Mouse (Mus musculus): ENCODE measurements at regions not wholly inside any gene's neighbourhood (a gene's known extent, or its start where the extent isn't known, plus 50 kb on each side); places are given as distances from the start of the nearest gene placed in this dataset.

- DNase-seq (ENCODE audit: low read depth), result no peak
Observed at GRCm38 (mm10) chr2:169237321-169237720, 281.9 kb upstream of the Zfp64 start.

- DNase-seq (ENCODE audit: low read depth), result no peak
Observed at GRCm38 (mm10) chr2:169234368-169235070, 279.1 kb upstream of the Zfp64 start.

GRCm38 (mm10) chr2:169233151-169234123, 278.1 kb upstream of the Zfp64 start:
- no peak for DNase-seq (ENCODE audit: low read depth)

- DNase-seq (ENCODE audit: low read depth), result no peak
Observed at GRCm38 (mm10) chr2:169222264-169222663, 266.9 kb upstream of the Zfp64 start.

- DNase-seq (ENCODE audit: low read depth), result no peak
Observed at GRCm38 (mm10) chr2:169221141-169221540, 265.8 kb upstream of the Zfp64 start.

- DNase-seq (ENCODE audit: low read depth), result no peak
Observed at GRCm38 (mm10) chr2:169215546-169216043, 260.2 kb upstream of the Zfp64 start.

DNA sequence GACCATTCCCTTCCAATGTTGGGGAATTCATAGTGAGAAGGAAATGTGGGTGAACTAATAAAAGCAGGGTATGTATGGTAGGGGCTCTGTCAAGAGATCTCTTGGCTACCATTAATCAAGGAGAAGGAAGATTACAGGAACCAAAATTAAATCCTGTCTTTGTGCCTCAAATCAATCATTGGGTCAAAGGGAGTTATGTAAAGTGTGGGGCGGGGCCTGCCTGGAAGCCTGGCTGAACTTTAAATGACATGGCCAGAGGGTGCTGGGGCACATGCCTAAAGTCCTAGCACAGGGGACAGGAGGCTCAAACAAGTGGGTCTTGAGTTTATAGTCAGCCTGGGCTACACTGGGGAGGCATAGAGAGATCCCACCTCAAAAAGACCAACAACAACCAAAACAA, 259.0 kb upstream of the Zfp64 start:
- no peak for DNase-seq (ENCODE audit: low read depth)

DNA sequence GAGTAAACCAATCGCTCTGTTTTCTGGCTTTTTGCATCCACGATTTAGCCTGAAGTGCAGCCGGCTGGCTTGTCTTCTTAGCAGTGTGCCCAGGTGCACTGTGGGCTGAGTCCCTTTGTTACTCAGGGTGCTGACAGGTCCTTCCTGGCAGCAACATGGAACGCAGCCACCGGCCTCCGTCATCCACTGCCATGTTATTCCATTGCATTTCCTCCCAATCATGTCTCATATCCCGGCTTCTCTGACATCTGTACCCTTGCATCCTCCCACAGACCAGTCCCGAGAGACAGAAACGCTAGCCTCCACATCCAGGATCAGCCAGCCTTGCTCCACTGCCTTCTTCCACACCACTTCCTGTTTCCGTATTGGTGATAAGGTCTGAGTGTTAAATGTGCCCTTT, 257.9 kb upstream of the Zfp64 start:
- DNase-seq (ENCODE audit: low read depth), result no peak

DNA sequence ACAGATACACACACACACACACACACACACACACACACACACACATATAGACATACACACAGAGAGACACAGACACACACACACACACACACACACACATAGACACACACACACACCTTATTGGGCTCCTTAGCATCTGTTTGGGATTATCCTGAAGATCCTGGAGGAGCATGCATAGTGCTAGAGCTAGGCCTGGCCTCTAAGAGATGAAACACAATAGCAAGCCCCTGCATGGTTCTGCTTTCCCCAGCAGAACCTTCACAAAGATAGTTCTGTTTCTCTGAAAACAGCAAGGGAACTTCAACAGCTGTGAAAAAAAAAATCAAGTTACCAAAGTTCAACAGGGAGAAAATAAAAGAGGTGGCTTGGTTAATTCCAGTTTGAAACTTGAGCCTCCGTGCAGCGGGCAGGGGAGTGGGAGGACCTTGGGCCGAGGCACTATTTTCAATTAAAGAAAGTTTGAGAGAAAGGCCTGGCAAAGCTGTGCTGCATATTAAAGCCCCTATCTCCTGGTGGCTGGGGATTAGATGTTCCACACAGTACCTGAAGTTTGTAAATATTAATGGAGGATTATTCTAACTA, 257.4 kb upstream of the Zfp64 start:
- no peak for DNase-seq (ENCODE audit: low read depth)

GRCm38 (mm10) chr2:169204254-169204752, 248.9 kb upstream of the Zfp64 start:
- no peak for DNase-seq (ENCODE audit: low read depth)

DNA sequence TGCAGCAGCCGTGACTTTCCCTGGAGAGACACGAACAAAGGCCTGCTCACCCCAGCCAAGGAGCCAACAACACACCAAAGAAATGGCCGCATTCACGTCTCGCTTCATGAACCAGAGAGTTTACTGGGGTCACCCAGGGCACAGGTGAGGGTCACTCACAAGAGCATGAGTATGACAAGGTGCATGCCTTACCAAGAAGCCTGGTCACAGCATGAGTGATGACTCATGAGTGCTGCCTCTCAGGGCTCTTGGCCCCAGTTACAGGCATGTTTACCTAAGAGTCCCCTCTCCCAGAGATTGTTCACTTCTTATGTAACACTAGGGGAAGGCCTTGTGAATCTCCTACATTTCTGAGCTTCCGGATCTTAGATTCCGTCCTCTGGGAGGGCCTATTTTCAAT, 236.6 kb upstream of the Zfp64 start:
- no peak for DNase-seq (ENCODE audit: low read depth)

- DNase-seq (ENCODE audit: low read depth), result no peak
Observed at GRCm38 (mm10) chr2:169191465-169191864, 236.1 kb upstream of the Zfp64 start.

- DNase-seq (ENCODE audit: low read depth), result no peak
Observed at GRCm38 (mm10) chr2:169177565-169177964, 222.2 kb upstream of the Zfp64 start.

- DNase-seq (ENCODE audit: low read depth), result no peak
Observed at GRCm38 (mm10) chr2:169168795-169169194, 213.4 kb upstream of the Zfp64 start.

DNA sequence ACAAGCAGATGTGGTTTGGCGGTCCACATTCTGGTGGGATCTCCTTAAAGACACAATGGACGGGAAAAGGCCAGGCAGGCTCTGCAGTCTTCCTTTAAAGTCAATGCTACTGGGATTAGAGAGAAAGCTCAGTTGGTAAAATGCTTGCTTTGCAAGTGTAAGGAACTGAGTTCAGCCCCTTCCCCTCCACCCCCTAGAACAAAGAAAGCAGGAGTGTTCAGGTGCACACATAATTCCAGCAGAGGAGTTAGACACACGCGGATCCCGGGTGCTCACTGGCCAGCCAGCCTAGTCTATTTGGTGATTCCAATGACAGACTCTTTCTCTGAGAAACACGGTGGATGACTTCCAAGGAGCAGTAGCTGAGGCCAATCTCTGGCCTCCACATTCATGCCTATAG, 213.0 kb upstream of the Zfp64 start:
- no peak for DNase-seq (ENCODE audit: low read depth)

DNA sequence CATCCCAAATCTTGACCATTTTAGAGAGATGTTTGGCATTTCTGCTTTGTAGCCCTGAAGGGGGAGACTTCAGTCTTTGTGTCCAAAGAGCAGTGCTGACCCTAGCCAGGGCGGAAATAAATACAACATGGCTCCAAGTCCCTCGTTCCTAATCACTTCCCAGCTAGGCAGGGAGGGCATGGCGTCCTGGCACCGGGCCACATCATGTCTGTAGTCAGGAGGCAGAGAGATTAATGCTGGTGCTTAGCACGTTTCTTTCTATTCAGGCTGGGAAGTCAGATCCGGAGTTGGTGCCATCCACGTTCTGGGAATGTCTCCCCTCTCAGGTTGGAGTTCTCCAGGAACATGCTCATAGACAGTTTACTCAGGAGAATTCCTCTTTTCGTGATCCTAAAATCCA, 206.3 kb upstream of the Zfp64 start:
- DNase-seq (ENCODE audit: low read depth), result no peak

- no peak for DNase-seq (ENCODE audit: low read depth)
Observed at GRCm38 (mm10) chr2:169158760-169159159, 203.4 kb upstream of the Zfp64 start.

GRCm38 (mm10) chr2:169158005-169158673, 202.8 kb upstream of the Zfp64 start:
- no peak for DNase-seq (ENCODE audit: low read depth)

DNA sequence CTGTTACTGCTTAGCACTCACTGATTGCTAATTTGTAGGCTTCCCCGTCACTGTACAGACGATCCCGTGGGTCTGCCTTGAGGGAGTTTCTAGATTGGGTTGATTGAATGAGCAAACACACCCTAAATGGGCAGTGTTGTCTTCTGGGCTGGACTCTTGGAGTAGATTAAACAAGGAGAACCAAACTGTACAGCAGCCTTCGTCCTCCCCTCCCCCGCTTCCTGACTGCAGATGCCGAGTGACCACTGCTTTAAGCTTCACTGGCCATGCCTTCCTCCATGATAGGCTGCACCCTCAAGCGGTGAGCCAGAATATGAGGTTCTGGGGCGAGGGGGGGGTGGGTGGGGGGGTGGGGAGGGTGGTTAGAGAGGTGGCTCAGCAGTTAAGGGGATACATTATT, 201.5 kb upstream of the Zfp64 start:
- no peak for DNase-seq (ENCODE audit: low read depth)

- no peak for DNase-seq (ENCODE audit: low read depth)
Observed at GRCm38 (mm10) chr2:169154881-169155280, 199.5 kb upstream of the Zfp64 start.

DNA sequence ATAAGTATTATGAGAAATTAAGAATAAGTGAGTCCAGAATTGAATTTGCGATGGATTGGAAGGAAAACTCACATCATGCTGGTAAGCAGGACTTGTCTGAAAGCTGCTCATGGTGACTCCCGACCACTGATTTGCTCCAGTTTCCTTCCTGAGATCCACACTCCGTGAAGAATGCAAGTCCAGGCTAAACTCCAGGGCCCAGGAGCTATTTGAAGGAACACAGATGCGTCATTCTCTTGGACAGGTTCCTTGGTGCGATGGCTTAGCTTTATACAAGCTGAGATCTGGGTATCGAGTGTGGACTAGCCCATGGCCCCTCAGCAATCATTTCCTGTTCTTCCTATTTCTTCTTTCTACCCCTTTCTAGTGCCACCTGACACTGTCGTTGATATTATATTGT, 192.3 kb upstream of the Zfp64 start:
- DNase-seq (ENCODE audit: low read depth), result no peak

- DNase-seq (ENCODE audit: low read depth), result no peak
Observed at GRCm38 (mm10) chr2:169142224-169142623, 186.8 kb upstream of the Zfp64 start.

All from gonadal fat pad, adult 2 months (tissue).